Mouse (Mus musculus) heart, postnatal 10 days (tissue): ENCODE measurements around the gene Arhgef12. TPM values are rescaled to one million over a fixed set of nuclear protein-coding genes. Genes with fewer than 3 reads are reported as not detected.
"Not testable (repeated sequence)": the region's sequence is repeated elsewhere in the genome, so short reads cannot be mapped to it uniquely, and the experiment has no call there.

Source experiments
- DNase-seq, 2 experiments: peaks; one replicate each; pipeline ENCODE4 v3.0.0; 2021
- intact Hi-C: fragments of 180-260 bp; cut with DNase I; formaldehyde crosslinking; loops from one replicate; pipeline ENCODE4 v1.15.1; 2025
- total RNA-seq, 2 experiments: library from RNA; stranded (reverse); gene quantifications; 2 replicates each; pipeline ENCODE4 v1.2.3; 2021

Arhgef12 gene
- total RNA-seq, 2 experiments from 2014 or later, result 167 to 181 TPM

DNA sequence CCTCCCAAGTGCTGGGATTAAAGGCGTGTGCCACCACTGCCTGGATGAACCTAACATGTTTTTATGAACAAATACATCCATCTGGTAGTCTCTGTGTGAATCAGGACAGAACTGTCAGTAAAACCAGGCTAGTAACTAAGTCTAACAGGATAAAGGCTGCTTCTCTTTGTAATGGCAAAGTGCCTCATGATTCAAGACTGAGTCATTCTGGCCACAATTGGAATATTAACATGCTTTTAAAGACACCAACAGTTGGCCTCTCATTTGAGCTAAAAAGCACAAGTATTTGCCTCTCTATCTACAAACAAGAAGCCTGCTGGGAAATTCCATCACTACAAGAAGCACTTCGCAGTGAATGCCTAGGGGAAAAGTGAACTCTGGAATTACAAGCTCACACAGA is 91.7 kb downstream of the Arhgef12 start:
- intact Hi-C loops, result no loop called here
- peak; percentile 44 to 50 for DNase-seq

GRCm38 (mm10) chr9:43014886-43015285 is 92.2 kb downstream of the Arhgef12 start:
- no peak for DNase-seq
- intact Hi-C loops, result no loop called here

- DNase-seq, result no peak
- intact Hi-C loops, result no loop called here
These were observed 94.5 kb downstream of the Arhgef12 start for GRCm38 (mm10) chr9:43012541-43012940.

GRCm38 (mm10) chr9:43011061-43011460 is 96.0 kb downstream of the Arhgef12 start:
- DNase-seq, result no peak
- intact Hi-C loops, result no loop called here

- intact Hi-C loops, result loop anchor here (5.0 kb wide), 1 partner anchor 278 kb away; no protein-coding TSS in a partner anchor
These were observed 103.2 kb downstream of the Arhgef12 start for GRCm38 (mm10) chr9:43003881-43004280.

GRCm38 (mm10) chr9:43003017-43003416 is 104.0 kb downstream of the Arhgef12 start:
- intact Hi-C loops, result loop anchor here (5.0 kb wide), 1 partner anchor 279 kb away; no protein-coding TSS in a partner anchor

More at GRCm38 (mm10) chr9:43003881-43004280, 103.2 kb downstream of the Arhgef12 start:
- no peak for DNase-seq

DNA sequence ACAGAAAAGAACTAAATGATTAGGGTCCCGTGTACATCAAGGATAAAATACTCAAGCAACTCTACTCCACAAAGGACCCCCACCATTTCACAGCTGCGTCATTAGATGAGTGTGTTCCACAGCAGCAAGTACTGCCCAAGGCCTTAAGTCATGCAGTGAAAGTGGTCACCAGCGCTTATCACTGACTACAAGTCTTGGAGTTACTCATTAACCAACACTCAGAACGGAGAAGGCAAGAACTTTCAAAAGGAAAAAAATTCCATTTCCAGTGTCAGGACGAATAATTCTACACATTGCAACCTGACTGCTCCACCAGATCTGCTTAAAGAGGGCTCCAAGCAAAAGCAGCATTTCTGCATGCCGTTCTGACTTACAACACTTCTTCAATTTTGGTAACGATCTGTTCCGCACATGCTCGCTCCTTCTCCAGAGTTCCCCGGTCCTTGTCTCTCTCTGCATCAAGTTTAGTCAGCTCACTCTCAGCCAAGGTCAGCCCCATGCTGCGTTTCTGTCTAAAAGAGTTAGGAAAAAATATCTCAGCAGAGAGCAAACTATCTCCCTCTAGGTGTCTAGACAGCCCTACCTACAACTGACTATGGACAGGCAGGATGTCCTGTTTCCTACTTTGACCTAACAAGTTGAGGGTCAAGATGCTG is 106.3 kb downstream of the Arhgef12 start:
- DNase-seq, result no peak
- intact Hi-C loops, result loop anchor here (1.0 to 5.0 kb wide), 3 partner anchors 107 to 282 kb away; partner anchors contain the start of genes Arhgef12 and Pou2f3

More at GRCm38 (mm10) chr9:43003017-43003416, 104.0 kb downstream of the Arhgef12 start:
- no peak for DNase-seq

- intact Hi-C loops, result loop anchor here (1.0 to 5.0 kb wide), 3 partner anchors 107 to 282 kb away; partner anchors contain the start of genes Arhgef12 and Pou2f3
These were observed 107.0 kb downstream of the Arhgef12 start for GRCm38 (mm10) chr9:43000070-43000469.

GRCm38 (mm10) chr9:42997526-42997925 is 109.5 kb downstream of the Arhgef12 start:
- DNase-seq, result peak; percentile 19 to 20
- intact Hi-C loops, result no loop called here

More at GRCm38 (mm10) chr9:43000070-43000469, 107.0 kb downstream of the Arhgef12 start:
- DNase-seq, result peak; percentile 72 to 84

GRCm38 (mm10) chr9:42995298-42995697 is 111.7 kb downstream of the Arhgef12 start:
- no peak for DNase-seq
- intact Hi-C loops, result no loop called here

GRCm38 (mm10) chr9:42994708-42995107 is 112.3 kb downstream of the Arhgef12 start:
- intact Hi-C loops, result no loop called here
- no peak for DNase-seq

DNA sequence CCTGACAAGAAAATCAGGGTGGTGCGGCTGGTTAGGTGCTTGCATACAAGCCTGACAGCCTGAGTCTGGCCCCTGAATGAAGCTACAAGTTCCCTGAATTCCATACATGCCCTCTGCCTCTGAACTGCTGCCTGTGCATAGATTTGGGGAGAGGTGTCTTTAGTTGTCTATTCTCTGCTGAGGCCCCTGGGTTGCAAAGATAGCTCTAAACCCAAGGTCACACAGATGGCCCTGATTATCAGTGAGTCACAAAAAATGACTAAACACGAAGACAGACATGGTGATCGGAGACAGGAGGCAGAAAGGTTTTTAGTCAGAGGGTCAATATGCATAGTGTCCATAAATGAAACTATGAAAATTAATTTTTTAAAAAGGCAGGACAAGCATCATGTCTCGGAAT is 113.4 kb downstream of the Arhgef12 start:
- intact Hi-C loops, result no loop called here

GRCm38 (mm10) chr9:42987988-42988387 is 119.1 kb downstream of the Arhgef12 start:
- intact Hi-C loops, result no loop called here
- DNase-seq, result no peak

More for the DNA sequence above, 113.4 kb downstream of the Arhgef12 start:
- no peak for DNase-seq

DNA sequence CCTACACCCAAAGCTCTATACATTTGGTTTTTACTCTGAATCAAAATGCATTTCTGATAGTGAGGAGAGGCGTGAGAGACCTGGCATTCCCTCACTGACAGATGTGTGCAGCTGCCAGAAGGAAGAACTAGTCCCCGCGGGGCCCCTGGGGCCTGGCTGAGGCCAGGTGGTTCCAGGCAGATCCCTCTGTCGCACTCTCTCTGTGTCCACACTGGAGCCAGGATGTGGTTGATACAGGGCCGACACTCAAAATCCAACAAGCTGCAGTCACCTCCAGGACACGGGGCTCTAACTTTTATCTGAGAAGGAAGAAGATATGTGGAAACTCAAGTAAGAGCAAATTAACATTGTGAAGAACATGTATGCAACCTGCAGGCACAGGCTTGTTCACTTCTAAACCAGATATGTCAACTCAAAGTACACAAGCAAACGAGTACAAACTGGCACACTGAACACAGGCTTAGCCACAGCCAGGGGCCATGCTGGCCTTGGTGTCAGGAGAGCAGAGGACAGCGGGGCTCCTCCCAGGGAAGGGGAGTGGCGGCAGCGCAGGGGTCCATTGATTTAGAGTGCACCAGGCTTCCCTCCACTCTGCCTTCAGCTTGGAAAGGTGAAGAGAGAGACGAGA is 138.0 kb downstream of the Arhgef12 start:
- intact Hi-C loops, result no loop called here
- DNase-seq, result no peak

- DNase-seq, result peak; percentile 34 to 41
- intact Hi-C loops, result no loop called here
These were observed 139.3 kb downstream of the Arhgef12 start for GRCm38 (mm10) chr9:42967731-42968130.

- DNase-seq, intact Hi-C loops: not testable (repeated sequence)
These were observed 142.2 kb downstream of the Arhgef12 start for GRCm38 (mm10) chr9:42964809-42965208.

DNA sequence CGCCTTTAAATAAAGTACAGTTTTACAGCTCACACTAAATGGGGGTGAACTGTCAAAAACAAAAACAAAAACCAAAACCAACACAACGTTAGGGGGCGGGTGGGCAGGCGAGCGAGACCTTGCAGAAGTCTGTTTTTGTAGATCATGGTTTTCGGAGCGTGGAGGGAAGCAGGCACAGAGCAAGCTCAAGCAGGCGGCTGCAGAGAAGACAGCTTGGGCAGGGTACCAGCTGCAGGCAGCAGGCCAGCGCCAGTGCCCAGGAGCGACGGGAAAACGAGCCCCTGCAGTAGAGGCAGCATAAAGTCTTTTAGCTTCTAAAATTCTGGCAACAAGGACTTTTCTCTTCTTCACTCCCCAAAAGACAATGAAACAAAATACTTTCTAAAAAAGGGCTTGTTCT is 142.7 kb downstream of the Arhgef12 start:
- no peak for DNase-seq
- intact Hi-C loops, result no loop called here

- intact Hi-C loops, result no loop called here
- DNase-seq, result no peak
These were observed 144.5 kb downstream of the Arhgef12 start for GRCm38 (mm10) chr9:42962506-42962905.

DNA sequence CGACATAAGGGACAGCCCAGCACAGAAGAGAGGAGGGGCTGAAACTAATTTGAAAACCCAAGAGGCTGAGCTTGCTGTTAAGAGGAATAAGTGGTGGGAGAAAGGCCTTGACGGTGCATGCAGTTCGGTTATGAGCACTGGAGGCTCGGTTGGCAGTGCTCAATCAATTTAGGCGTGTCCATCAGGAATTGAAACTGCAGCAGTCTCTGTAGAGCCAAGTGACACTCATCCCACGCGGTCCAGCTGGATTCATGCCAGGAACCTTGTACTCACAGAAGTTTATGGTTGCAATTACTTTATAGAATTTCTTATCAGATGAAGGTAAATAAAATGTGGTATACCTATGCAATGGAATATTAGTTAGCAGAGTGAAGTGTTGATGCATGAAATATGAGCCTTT is 148.6 kb downstream of the Arhgef12 start:
- intact Hi-C loops, result no loop called here
- DNase-seq, result no peak

GRCm38 (mm10) chr9:42948381-42948780 is 158.7 kb downstream of the Arhgef12 start:
- no peak for DNase-seq
- intact Hi-C loops, result no loop called here

DNA sequence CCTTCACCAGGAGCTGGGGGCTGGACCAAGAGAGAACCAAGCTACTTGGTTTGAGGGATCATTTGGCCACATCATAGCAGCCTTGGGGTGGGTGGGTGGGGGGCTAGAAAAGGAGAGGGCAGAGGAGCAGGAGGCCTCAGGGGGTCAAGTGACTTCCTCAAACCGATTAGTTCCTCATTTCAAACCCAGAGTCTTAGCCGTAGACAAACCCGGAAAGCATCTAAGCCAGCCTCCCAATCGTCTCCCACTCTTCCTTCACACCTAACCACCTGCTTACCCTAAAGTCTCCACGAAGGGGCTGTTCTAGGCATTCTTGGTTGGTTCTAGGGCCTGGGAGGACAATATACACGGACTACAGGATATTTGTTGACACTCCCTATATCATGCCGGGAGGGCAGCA is 161.9 kb downstream of the Arhgef12 start:
- no peak for DNase-seq
- intact Hi-C loops, result loop anchor here (2.0 kb wide), 1 partner anchor 372 kb away; no protein-coding TSS in a partner anchor
